In the genomic region with DNA sequence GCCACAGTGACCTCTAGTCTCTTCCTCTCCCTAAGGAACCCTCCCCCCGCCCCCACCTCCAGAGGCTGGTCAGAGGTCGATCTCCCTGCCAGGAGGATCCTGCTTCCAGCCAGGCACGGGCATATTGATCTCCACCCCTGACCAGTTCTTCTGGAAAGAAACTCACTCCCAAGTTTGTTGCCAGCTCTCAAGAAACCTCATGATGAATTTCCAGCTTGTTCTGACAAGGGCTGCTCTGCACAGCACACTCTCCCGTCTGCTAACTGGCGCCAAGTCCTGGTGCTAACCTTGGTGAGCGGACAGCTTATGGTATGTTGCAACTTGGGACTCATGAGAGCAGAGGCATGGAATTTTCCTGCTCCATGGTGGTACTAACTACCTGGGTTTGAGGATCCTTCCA, we compare ENCODE assay signal across 26 mouse cellular contexts. TPM values are rescaled to one million over a fixed set of nuclear protein-coding genes. Genes with fewer than 3 reads are reported as not detected.
DNase-seq lines count a peak whose midpoint lies in the region; ATAC-seq and TF ChIP-seq lines count a peak whose summit lies in the region.
"Had no signal": no experiment of that assay in that cellular context is flagged by ENCODE, and none has a peak within 500 bp of the region (broad histone marks: within the 10 kb centered on the region; RNA-seq: fewer than 3 reads in every experiment).

No protein-coding gene starts in this region.

- H3K36me3 ChIP-seq in heart, embryonic 11.5 days (ENCODE audit: control insufficient read depth, insufficient read depth, low read length): 0 out of 2 replicates have a peak, but pooled peaks cover 4% of the 10 kb centered on the region

- no peak for TF ChIP-seq CTCF in layer of hippocampus, adult 2 months (conservative IDR thresholded peaks at IDR 0.05)

- no peaks in the 10 kb centered on the region for H3K9me3 ChIP-seq in heart, embryonic 11.5 days (replicated peaks; ENCODE audit: control insufficient read depth, low read length)
- H3K9me3 ChIP-seq: embryonic facial prominence, embryonic 10.5 days; forebrain, embryonic 13.5 days; G1E; limb, embryonic 10.5 days; liver, embryonic 12.5 days; megakaryocyte, embryonic 14.5 days had no signal

- ATAC-seq in heart, embryonic 11.5 days (replicated peaks; ENCODE audit: insufficient number of reproducible peaks, low FRiP score, low TSS enrichment): no peak
- ATAC-seq: forebrain, embryonic 13.5 days; hindbrain, embryonic 16.5 days; liver, embryonic 12.5 days had no signal

- 83% methylated on average over 6 of the region's 6 CpGs for WGBS in heart, embryonic 11.5 days (ENCODE audit: insufficient replicate concordance)

- H3K4me2 ChIP-seq in heart, embryonic 11.5 days: no peak overlapping the region
- H3K4me2 ChIP-seq: forebrain, embryonic 13.5 days; liver, embryonic 12.5 days had no signal

- no peak overlapping the region for H3K9ac ChIP-seq in heart, embryonic 11.5 days (ENCODE audit: low read depth, low read length)
- H3K9ac ChIP-seq: forebrain, embryonic 13.5 days; liver, embryonic 12.5 days had no signal

- no peak overlapping the region for H3K4me3 ChIP-seq in layer of hippocampus, adult 2 months
- H3K4me3 ChIP-seq in heart, embryonic 11.5 days (ENCODE audit: low read depth, low read length): no peak overlapping the region
- H3K4me3 ChIP-seq: embryonic facial prominence, embryonic 10.5 days; forebrain, embryonic 13.5 days; limb, embryonic 10.5 days; liver, embryonic 12.5 days; megakaryocyte, embryonic 14.5 days; myocyte had no signal

- H3K27me3 ChIP-seq in heart, embryonic 11.5 days (ENCODE audit: control insufficient read depth, insufficient read depth, low read length): peaks cover 3% of the 10 kb centered on the region
- H3K27me3 ChIP-seq: forebrain, embryonic 13.5 days; liver, embryonic 12.5 days; megakaryocyte, embryonic 14.5 days had no signal

- 0 out of 2 replicates have a peak, but pooled peaks cover 3% of the 10 kb centered on the region for H3K4me1 ChIP-seq in heart, embryonic 11.5 days (ENCODE audit: control insufficient read depth, insufficient read depth, low read length)

- peak overlapping the region; percentile 37; the same call in 1 of the 2 replicates for H3K27ac ChIP-seq in layer of hippocampus, adult 2 months
- no peak overlapping the region for H3K27ac ChIP-seq in heart, embryonic 11.5 days (ENCODE audit: low read depth, low read length)
- H3K27ac ChIP-seq: embryonic facial prominence, embryonic 10.5 days; forebrain, embryonic 13.5 days; limb, embryonic 10.5 days; liver, embryonic 12.5 days had no signal

- DNase-seq in cerebellum, adult 9-10 months: peak; percentile 8
- DNase-seq in cerebellum, postnatal 10 days: no peak
- no peak for DNase-seq in layer of hippocampus, adult 2 months (ENCODE audit: low spot score in 2 of 2)
- DNase-seq in layer of hippocampus, postnatal 10 days (ENCODE audit: low spot score in 2 of 2): no peak
- DNase-seq in adrenal gland, postnatal 25 days: peak; percentile 56
- DNase-seq in heart, adult 11 months: no peak
- DNase-seq in retina, postnatal 1 day: no peak
- DNase-seq: cerebellum, adult 11-12 months; lung, adult 2 months; midbrain, embryonic 14.5 days; thymus, adult 2 months had no signal

RNA-seq across cellular contexts. Expression of a gene that starts 15.9 kb away (rescaled TPM):
- 100 to 1,000 TPM; 223 to 224 TPM for total RNA-seq in layer of hippocampus, adult 2 months (2021)
- total RNA-seq in layer of hippocampus, postnatal 10 days (2021): 100 to 1,000 TPM; 150 to 151 TPM
- total RNA-seq in adrenal gland, postnatal 25 days (2021): 1.4 and 2.5 TPM in 2 replicates
- polyA plus RNA-seq in heart, embryonic 11.5 days (2014; fragmentation: Nextera tagmentation; extraction: Ambion mirVana): 4.8 and 5.4 TPM in 2 replicates
- total RNA-seq: hematopoietic stem cell, adult 5-6 weeks had no signal
- polyA plus RNA-seq: G1E had no signal

RNA-seq across cellular contexts. Expression of a gene that starts 22.9 kb away (rescaled TPM):
- not detected for total RNA-seq in layer of hippocampus, adult 2 months (2021)
- total RNA-seq in layer of hippocampus, postnatal 10 days (2021): not detected
- 0.36 TPM in 1 of 2 replicates, not detected in the other for total RNA-seq in adrenal gland, postnatal 25 days (2021)
- polyA plus RNA-seq in heart, embryonic 11.5 days (2014; fragmentation: Nextera tagmentation; extraction: Ambion mirVana): 0.25 and 0.40 TPM in 2 replicates
- total RNA-seq: common myeloid progenitor, adult 5-6 weeks; G1E; gastrocnemius, adult 8-10 months; heart, adult 8-10 months; hematopoietic stem cell, adult 5-6 weeks; layer of hippocampus, adult 8-10 months had no signal
- polyA plus RNA-seq: frontal cortex, adult 2 months; G1E; lung, adult 2 months; thymus, adult 2 months had no signal

RNA-seq across cellular contexts. Expression of a gene that starts 35.8 kb away (rescaled TPM):
- total RNA-seq in layer of hippocampus, adult 2 months (2021): 10 to 100 TPM; 30.3 to 37.5 TPM
- 10 to 100 TPM; 25.2 to 30.6 TPM for total RNA-seq in layer of hippocampus, postnatal 10 days (2021)
- total RNA-seq in adrenal gland, postnatal 25 days (2021): 32.8 and 36.7 TPM in 2 replicates
- 19.3 and 21.4 TPM in 2 replicates for polyA plus RNA-seq in heart, embryonic 11.5 days (2014; fragmentation: Nextera tagmentation; extraction: Ambion mirVana)

RNA-seq across cellular contexts. Expression of a gene that starts 35.9 kb away (rescaled TPM):
- 10 to 100 TPM; 21.4 to 30.4 TPM for total RNA-seq in layer of hippocampus, adult 2 months (2021)
- 10 to 100 TPM; 26.8 to 27.4 TPM for total RNA-seq in layer of hippocampus, postnatal 10 days (2021)
- total RNA-seq in adrenal gland, postnatal 25 days (2021): 22.4 and 29.1 TPM in 2 replicates
- 24.5 and 27.3 TPM in 2 replicates for polyA plus RNA-seq in heart, embryonic 11.5 days (2014; fragmentation: Nextera tagmentation; extraction: Ambion mirVana)

RNA-seq across cellular contexts. Expression of a gene that starts 52.6 kb away (rescaled TPM):
- 10 to 100 TPM; 40.6 to 40.8 TPM for total RNA-seq in layer of hippocampus, adult 2 months (2021)
- 10 to 100 TPM; 30.9 to 33.4 TPM for total RNA-seq in layer of hippocampus, postnatal 10 days (2021)
- total RNA-seq in adrenal gland, postnatal 25 days (2021): 33.3 and 38.6 TPM in 2 replicates
- polyA plus RNA-seq in heart, embryonic 11.5 days (2014; fragmentation: Nextera tagmentation; extraction: Ambion mirVana): 13.7 and 15.9 TPM in 2 replicates

Comparison
In these comparisons a context has a peak if more than half of its experiments do, and no peak if none do; other contexts are left out.
1. DNase-seq: peak in cerebellum, adult 9-10 months (single experiment) and adrenal gland, postnatal 25 days (single experiment); none in cerebellum, postnatal 10 days (0 of 2), layer of hippocampus, adult 2 months (0 of 2), layer of hippocampus, postnatal 10 days (0 of 2), heart, adult 11 months (single experiment) and retina, postnatal 1 day (single experiment).
2. RNA of a gene that starts 15.9 kb away (total RNA-seq): 223 to 224 TPM in layer of hippocampus, adult 2 months and 150 to 151 TPM in layer of hippocampus, postnatal 10 days; 1.4 to 2.5 TPM in adrenal gland, postnatal 25 days; every median in the first group is over 10 times any median in the second.